Mouse (Mus musculus) heart, embryonic 14.5 days (tissue): Measurements from ENCODE around the gene Abi3. TPM values are rescaled to one million over a fixed set of nuclear protein-coding genes. Genes with fewer than 3 reads are reported as not detected.

Source experiments
- ATAC-seq: fragments of 200-750 bp; cut with Nextera tagmentation; 2 replicates; pipeline ENCODE4 v1.8.0; 2017; ENCODE audit warnings: low read depth, moderate TSS enrichment; ENCODE audit not compliant: insufficient number of reproducible peaks, insufficient read depth, low FRiP score
- H3K27ac ChIP-seq, 2 experiments: fragments of 200-500 bp in 1 of 2; fragments of 300-500 bp in 1 of 2; sonication (generic) in 1 of 2; replicated peaks in 1 of 2; 2 replicates each; pipeline ENCODE4 v1.5.1; 2012 to 2014; ENCODE audit warnings: low read depth in 2 of 2, low read length in 2 of 2, control low read depth in 1 of 2, mild to moderate bottlenecking in 1 of 2, mixed read lengths in 1 of 2; ENCODE audit not compliant: control insufficient read depth in 1 of 2, insufficient read depth in 1 of 2
- H3K27me3 ChIP-seq: fragments of 300-500 bp; sonication (generic); 2 replicates; pipeline ENCODE4 v1.6.1; 2014; ENCODE audit warnings: mild to moderate bottlenecking, low read length, control low read depth; ENCODE audit not compliant: control insufficient read depth, insufficient read depth
- H3K36me3 ChIP-seq: fragments of 300-500 bp; sonication (generic); 2 replicates; pipeline ENCODE4 v1.6.1; 2014; ENCODE audit warnings: mild to moderate bottlenecking, control low read depth, low read length, mixed read lengths; ENCODE audit not compliant: control insufficient read depth, insufficient read depth
- H3K4me1 ChIP-seq, 2 experiments: fragments of 200-500 bp in 1 of 2; fragments of 300-500 bp in 1 of 2; sonication (generic) in 1 of 2; 2 replicates each; pipeline ENCODE4 v1.6.1; 2012 to 2014; ENCODE audit warnings: low read length in 2 of 2, control low read depth in 1 of 2, mixed read lengths in 1 of 2; ENCODE audit not compliant: control insufficient read depth in 2 of 2, insufficient read depth in 2 of 2
- H3K4me2 ChIP-seq: fragments of 300-500 bp; sonication (generic); 2 replicates; pipeline ENCODE4 v1.6.1; 2014; ENCODE audit warnings: mild to moderate bottlenecking, low read length
- H3K4me3 ChIP-seq, 2 experiments: fragments of 200-500 bp in 1 of 2; fragments of 300-500 bp in 1 of 2; sonication (generic) in 1 of 2; 2 replicates each; pipeline ENCODE4 v1.5.1; 2012 to 2014; ENCODE audit warnings: low read length in 2 of 2, mild to moderate bottlenecking in 2 of 2, control low read depth in 1 of 2, low read depth in 1 of 2, moderate library complexity in 1 of 2; ENCODE audit not compliant: control insufficient read depth in 1 of 2, insufficient read depth in 1 of 2
- H3K9ac ChIP-seq: fragments of 300-500 bp; sonication (generic); 2 replicates; pipeline ENCODE4 v1.6.1; 2014; ENCODE audit warnings: mild to moderate bottlenecking, low read length
- H3K9me3 ChIP-seq: fragments of 300-500 bp; sonication (generic); 2 replicates; pipeline ENCODE4 v1.6.1; 2016; ENCODE audit warnings: low read length, control low read depth; ENCODE audit not compliant: control insufficient read depth
- WGBS: fragments of 180-500 bp; shearing (Covaris S2); extraction: QIAGEN DNeasy Blood & Tissue Kit; methylation state at CpG from one replicate; pipeline ENCODE4 v1.1.7; 2014; 5-methylcytosine and 5-hydroxymethylcytosine counted together
- polyA plus RNA-seq: library from polyadenylated mRNA; unstranded; fragments of >200 nt; fragmentation: Nextera tagmentation; extraction: Ambion mirVana; gene quantifications from 2 replicates; pipeline ENCODE4 v1.2.1, GENCODE M21; 2014

The Abi3 gene
- polyA plus RNA-seq, 1 experiment from 2014 or later = 9.0 TPM

DNA sequence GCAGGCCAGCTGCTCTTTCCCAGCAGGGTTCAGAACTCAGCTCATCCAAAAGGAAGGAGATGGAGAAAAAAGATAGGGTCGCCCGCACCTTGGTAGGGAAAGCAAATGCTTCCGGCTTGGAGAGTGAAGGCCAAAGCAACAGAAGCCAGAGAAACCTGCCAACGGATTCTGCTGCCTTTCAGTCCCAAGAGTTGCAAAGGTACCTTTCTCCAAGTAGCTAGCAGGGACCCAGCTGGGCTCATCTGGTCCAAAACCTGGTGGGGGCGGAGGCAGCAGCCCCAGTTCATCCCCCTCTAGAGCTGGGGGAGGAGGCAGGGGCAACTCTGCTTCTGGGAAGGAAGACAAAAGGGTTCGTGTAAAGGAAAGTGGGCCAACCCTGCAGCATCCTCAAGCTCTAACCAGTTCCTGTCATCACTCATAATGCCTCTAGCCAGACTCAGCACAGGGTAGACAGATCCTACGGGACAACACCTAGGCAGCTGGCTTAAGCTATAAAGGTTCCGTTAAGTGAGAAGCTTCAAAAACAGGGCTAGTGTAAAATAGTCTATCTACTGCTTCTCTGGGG is 9.2 kb downstream of the Abi3 start:
- no peak overlapping the region for H3K9ac ChIP-seq
- peaks cover 40 to 61% of the 10 kb centered on the region in 2 experiments for H3K4me1 ChIP-seq
- H3K4me3 ChIP-seq = no peak overlapping the region
- no peak for ATAC-seq
- WGBS = 32% methylated on average over 8 of the region's 8 CpGs
- peaks cover 58% of the 10 kb centered on the region for H3K27me3 ChIP-seq
- H3K36me3 ChIP-seq = peaks cover 6% of the 10 kb centered on the region; the same call in 1 of the 2 replicates
- H3K27ac ChIP-seq = no peak overlapping the region
- H3K9me3 ChIP-seq = no peaks in the 10 kb centered on the region
- H3K4me2 ChIP-seq = no peak overlapping the region

DNA sequence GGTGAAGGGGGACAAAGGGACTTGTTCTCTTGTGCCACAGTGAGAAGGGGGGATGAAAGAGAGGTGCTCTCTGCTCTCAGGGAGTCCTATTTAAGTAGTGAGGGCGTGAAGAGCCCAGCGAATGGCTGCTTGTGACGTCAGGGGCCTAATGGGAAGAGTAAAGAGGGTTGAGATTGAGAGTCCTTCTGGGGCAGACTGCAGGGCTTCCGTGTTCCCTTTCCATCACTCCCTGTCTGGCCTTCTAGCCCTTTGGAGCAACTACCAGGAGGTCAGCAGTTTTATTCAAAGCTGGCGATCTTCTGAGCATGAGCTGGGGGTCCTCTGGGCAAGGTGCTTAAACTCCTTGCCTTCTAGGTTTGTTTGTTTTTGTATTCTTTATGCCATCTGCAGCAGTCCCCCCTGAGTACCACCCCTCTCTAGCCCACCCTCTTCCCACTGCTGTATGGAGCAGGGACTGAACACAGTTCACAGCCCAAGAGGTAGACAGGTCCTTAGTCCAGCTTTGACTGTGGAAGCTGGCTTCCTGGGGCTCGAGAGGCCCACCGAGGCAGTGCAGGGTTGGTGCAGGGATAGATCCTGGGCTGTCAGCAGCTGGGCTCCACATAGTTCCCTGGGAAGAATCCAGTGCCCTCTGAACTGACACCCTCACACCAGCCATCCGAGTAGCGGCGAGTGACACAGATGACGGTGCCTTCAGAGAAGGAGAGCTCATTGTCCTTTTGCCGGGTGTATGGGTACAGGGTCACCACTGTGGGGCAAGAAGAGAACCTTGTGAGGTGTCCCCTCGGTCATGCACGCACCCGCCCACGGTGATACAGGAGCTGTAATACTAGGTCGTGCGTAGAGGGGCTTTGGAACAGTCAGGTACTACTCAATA is 9.9 kb downstream of the Abi3 start:
- Histone ChIP-seq H3K9me3 (no peaks in the 10 kb centered on the region), H3K9ac (no peak overlapping the region), H3K4me1 (peaks cover 37 to 54% of the 10 kb centered on the region in 2 experiments), H3K4me3 (no peak overlapping the region), H3K36me3 (peaks cover 6% of the 10 kb centered on the region; the same call in 1 of the 2 replicates), H3K4me2 (no peak overlapping the region), H3K27ac (no peak overlapping the region), H3K27me3 (peaks cover 62% of the 10 kb centered on the region)
- WGBS = 51% methylated on average over 18 of the region's 18 CpGs
- ATAC-seq = no peak

DNA sequence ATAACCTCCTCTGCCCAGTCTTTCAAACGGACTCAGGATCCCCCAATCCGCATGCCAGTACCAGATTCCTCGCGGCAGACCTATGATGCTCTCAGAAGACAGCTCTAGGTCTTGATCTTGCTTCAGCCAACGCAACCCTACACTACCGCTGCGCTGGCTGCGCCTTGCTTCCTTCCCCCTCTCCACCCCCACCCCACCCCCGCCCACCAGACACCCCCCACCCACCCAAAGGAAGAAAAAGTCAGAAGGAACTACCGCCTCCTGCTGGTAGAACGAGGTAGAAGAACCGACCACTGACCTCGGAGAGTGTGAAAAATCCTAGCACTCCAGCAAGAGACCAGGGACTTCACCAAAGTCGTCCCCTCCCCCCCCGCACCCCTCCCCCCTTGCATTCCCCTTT is 10.6 kb downstream of the Abi3 start:
- H3K4me3 ChIP-seq = peak overlapping the region in 1 of 2 experiments; percentile 35; a peak in 1 of 4 replicates
- WGBS = 18% methylated on average over 14 of the region's 15 CpGs
- peaks cover 62% of the 10 kb centered on the region for H3K27me3 ChIP-seq
- H3K9ac ChIP-seq = no peak overlapping the region
- peaks cover 6% of the 10 kb centered on the region; the same call in 1 of the 2 replicates for H3K36me3 ChIP-seq
- H3K27ac ChIP-seq = no peak overlapping the region
- H3K9me3 ChIP-seq = no peaks in the 10 kb centered on the region
- no peak for ATAC-seq
- peak overlapping the region; percentile 64 for H3K4me2 ChIP-seq
- H3K4me1 ChIP-seq = peaks cover 30 to 52% of the 10 kb centered on the region in 2 experiments

DNA sequence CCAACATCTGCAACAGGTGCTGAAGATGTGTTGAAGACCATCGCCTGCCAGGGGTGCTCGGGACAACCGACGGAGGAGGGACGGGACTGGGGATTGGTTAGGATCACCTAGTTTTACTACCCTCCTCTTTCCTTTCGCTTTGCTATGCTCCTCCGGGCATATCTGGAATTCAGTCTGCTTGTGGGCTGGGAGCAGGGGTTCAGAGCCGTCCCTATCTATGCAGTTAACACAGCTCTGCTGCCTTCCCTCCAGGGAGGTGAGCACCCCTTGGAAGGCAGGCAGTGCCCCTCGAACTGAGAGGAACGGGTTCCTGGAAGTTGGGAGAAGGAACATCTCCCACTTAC is 11.0 kb downstream of the Abi3 start:
- no peak overlapping the region; the same call in 1 of the 2 replicates for H3K9ac ChIP-seq
- WGBS = 10% methylated on average over 10 of the region's 10 CpGs
- peak overlapping the region; percentile 21 to 35 for H3K4me3 ChIP-seq
- H3K36me3 ChIP-seq = peaks cover 6% of the 10 kb centered on the region; the same call in 1 of the 2 replicates
- ATAC-seq = no peak
- H3K27me3 ChIP-seq = peaks cover 62% of the 10 kb centered on the region
- H3K27ac ChIP-seq = no peak overlapping the region
- H3K4me1 ChIP-seq = peaks cover 27 to 49% of the 10 kb centered on the region in 2 experiments
- H3K4me2 ChIP-seq = peak overlapping the region; percentile 64
- H3K9me3 ChIP-seq = no peaks in the 10 kb centered on the region

DNA sequence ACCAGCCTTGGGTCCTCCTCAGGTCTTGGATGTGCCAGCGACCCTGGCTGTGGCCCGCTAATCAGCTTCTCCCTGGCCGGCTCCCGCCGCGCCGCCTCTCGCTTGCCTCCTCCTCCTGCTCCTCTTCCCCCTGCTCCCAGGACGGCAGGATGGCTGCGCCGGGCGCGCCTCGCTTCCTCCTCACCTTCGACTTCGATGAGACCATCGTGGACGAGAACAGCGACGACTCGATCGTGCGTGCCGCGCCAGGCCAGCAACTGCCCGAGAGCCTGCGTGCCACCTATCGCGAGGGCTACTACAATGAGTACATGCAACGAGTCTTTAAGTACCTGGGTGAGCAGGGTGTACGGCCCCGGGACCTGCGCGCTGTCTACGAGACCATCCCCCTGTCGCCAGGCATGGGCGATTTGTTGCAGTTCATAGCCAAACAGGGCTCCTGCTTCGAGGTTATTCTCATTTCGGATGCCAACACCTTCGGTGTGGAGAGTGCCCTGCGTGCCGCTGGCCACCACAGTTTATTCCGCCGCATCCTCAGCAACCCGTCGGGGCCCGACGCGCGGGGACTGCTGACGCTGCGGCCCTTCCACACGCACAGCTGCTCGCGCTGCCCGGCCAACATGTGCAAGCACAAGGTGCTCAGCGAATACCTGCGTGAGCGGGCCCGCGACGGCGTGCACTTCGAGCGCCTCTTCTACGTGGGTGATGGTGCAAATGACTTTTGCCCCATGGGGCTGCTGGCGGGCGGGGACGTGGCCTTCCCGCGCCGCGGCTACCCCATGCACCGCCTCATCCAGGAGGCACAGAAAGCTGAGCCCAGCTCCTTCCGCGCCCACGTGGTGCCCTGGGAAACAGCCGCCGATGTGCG is 11.6 kb downstream of the Abi3 start:
- H3K9ac ChIP-seq = peak overlapping the region; percentile 36; the same call in 1 of the 2 replicates
- peaks cover 21 to 43% of the 10 kb centered on the region in 2 experiments for H3K4me1 ChIP-seq
- H3K36me3 ChIP-seq = peaks cover 6% of the 10 kb centered on the region; the same call in 1 of the 2 replicates
- ATAC-seq = no peak
- WGBS = 8% methylated on average over 80 of the region's 80 CpGs
- no peak overlapping the region for H3K27ac ChIP-seq
- peak overlapping the region; percentile 64 for H3K4me2 ChIP-seq
- peaks cover 62% of the 10 kb centered on the region for H3K27me3 ChIP-seq
- no peaks in the 10 kb centered on the region for H3K9me3 ChIP-seq
- peak overlapping the region; percentile 21 to 35 for H3K4me3 ChIP-seq

DNA sequence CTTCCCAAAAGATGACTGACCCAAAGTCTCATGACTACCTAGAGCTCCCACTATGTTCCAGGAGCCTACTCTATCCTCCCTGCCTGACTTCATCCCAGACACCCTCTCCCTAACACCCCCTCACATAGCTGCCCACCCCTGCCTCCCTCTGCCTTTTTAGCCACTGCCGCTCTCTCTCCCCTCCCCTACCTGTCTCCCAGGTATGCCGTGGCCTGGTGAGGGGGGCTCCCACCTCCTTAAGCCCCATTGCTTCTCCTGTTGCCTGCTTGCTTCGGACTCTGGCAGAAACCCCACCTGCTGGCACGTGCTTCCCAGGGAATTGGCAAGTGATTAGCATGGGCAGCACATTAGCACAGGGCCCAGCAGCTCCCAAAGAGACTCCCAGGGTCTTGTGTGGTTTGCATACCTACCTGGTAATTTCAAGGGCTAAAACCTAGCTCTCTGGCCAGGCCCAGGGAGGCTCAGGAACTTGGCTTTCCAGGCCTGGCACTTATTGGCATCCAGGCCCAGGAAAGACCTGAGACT is 12.7 kb downstream of the Abi3 start:
- Histone ChIP-seq H3K4me2 (no peak overlapping the region), H3K9me3 (no peaks in the 10 kb centered on the region), H3K9ac (no peak overlapping the region), H3K36me3 (peaks cover 6% of the 10 kb centered on the region; the same call in 1 of the 2 replicates), H3K4me1 (peaks cover 12 to 41% of the 10 kb centered on the region in 2 experiments), H3K4me3 (peak overlapping the region in 1 of 2 experiments; percentile 35; a peak in 1 of 4 replicates), H3K27ac (no peak overlapping the region), H3K27me3 (peaks cover 62% of the 10 kb centered on the region)
- 44% methylated on average over 4 of the region's 4 CpGs for WGBS
- ATAC-seq = no peak
